Mouse (Mus musculus): ENCODE data around the gene Aebp1. TPM values are rescaled to one million over a fixed set of nuclear protein-coding genes. Genes with fewer than 3 reads are reported as not detected.

The Aebp1 gene
- polyA plus RNA-seq, 1 experiment from 2014 or later, result 27.1 TPM

- Histone ChIP-seq H3K27ac (replicated peaks) (no peak overlapping the region), H3K27me3 (peaks cover 29% of the 10 kb centered on the region), H3K9ac (no peak overlapping the region), H3K9me3 (no peaks in the 10 kb centered on the region), H3K36me3 (no peaks in the 10 kb centered on the region), H3K4me3 (no peak overlapping the region), H3K4me2 (no peak overlapping the region), H3K4me1 (replicated peaks) (peaks cover 15% of the 10 kb centered on the region)
- WGBS, result 72% methylated on average over 1 of the region's 1 CpGs
- ATAC-seq (ENCODE audit: low FRiP score, low read depth), result no peak
Measured at GRCm38 (mm10) chr11:5858723-5859122, 3.0 kb upstream of the Aebp1 start.

- Histone ChIP-seq H3K27me3 (peaks cover 29% of the 10 kb centered on the region), H3K36me3 (no peaks in the 10 kb centered on the region), H3K4me3 (no peak overlapping the region), H3K4me1 (replicated peaks) (peaks cover 15% of the 10 kb centered on the region), H3K9ac (no peak overlapping the region), H3K9me3 (no peaks in the 10 kb centered on the region), H3K27ac (replicated peaks) (no peak overlapping the region), H3K4me2 (no peak overlapping the region)
- WGBS, result 88% methylated on average over 13 of the region's 13 CpGs
- ATAC-seq (ENCODE audit: low FRiP score, low read depth), result no peak
Measured at GRCm38 (mm10) chr11:5859883-5860550, 1.7 kb upstream of the Aebp1 start.

- no peak overlapping the region for H3K9ac ChIP-seq
- WGBS, result 52% methylated on average over 6 of the region's 6 CpGs
- H3K27ac ChIP-seq (replicated peaks), result no peak overlapping the region
- H3K27me3 ChIP-seq, result peaks cover 29% of the 10 kb centered on the region
- H3K4me3 ChIP-seq, result no peak overlapping the region
- ATAC-seq (ENCODE audit: low FRiP score, low read depth), result no peak
- peaks cover 15% of the 10 kb centered on the region for H3K4me1 ChIP-seq (replicated peaks)
- no peaks in the 10 kb centered on the region for H3K36me3 ChIP-seq
- H3K4me2 ChIP-seq, result no peak overlapping the region
- no peaks in the 10 kb centered on the region for H3K9me3 ChIP-seq
Measured at GRCm38 (mm10) chr11:5860639-5861038, 1.1 kb upstream of the Aebp1 start.

- WGBS, result 19% methylated on average over 15 of the region's 15 CpGs
- ATAC-seq (ENCODE audit: low FRiP score, low read depth), result no peak
- no peak overlapping the region for H3K27ac ChIP-seq (replicated peaks)
- H3K4me3 ChIP-seq, result peak overlapping the region; percentile 36
- peaks cover 15% of the 10 kb centered on the region for H3K4me1 ChIP-seq (replicated peaks)
- H3K27me3 ChIP-seq, result peaks cover 29% of the 10 kb centered on the region
- H3K4me2 ChIP-seq, result peak overlapping the region; percentile 56
- H3K36me3 ChIP-seq, result no peaks in the 10 kb centered on the region
- no peak overlapping the region for H3K9ac ChIP-seq
- H3K9me3 ChIP-seq, result no peaks in the 10 kb centered on the region
Measured at GRCm38 (mm10) chr11:5862394-5863105, 803 bp downstream of the Aebp1 start.

GRCm38 (mm10) chr11:5867196-5867595, 5.4 kb downstream of the Aebp1 start:
- no peak overlapping the region for H3K9ac ChIP-seq
- no peak for ATAC-seq (ENCODE audit: low FRiP score, low read depth)
- peaks cover 1% of the 10 kb centered on the region; the same call in 1 of the 2 replicates for H3K4me1 ChIP-seq (replicated peaks)
- no peaks in the 10 kb centered on the region for H3K9me3 ChIP-seq
- no peak overlapping the region for H3K27ac ChIP-seq (replicated peaks)
- H3K27me3 ChIP-seq, result peaks cover 12% of the 10 kb centered on the region
- no peak overlapping the region for H3K4me2 ChIP-seq
- H3K4me3 ChIP-seq, result no peak overlapping the region
- 91% methylated on average over 2 of the region's 2 CpGs for WGBS
- H3K36me3 ChIP-seq, result peaks cover 3% of the 10 kb centered on the region; the same call in 1 of the 2 replicates

GRCm38 (mm10) chr11:5868324-5868723, 6.6 kb downstream of the Aebp1 start:
- 95% methylated on average over 12 of the region's 12 CpGs for WGBS
- no peak for ATAC-seq (ENCODE audit: low FRiP score, low read depth)

GRCm38 (mm10) chr11:5869331-5869730, 7.6 kb downstream of the Aebp1 start:
- 96% methylated on average over 16 of the region's 16 CpGs for WGBS
- Histone ChIP-seq H3K4me1 (replicated peaks) (no peaks in the 10 kb centered on the region), H3K4me3 (no peak overlapping the region), H3K4me2 (no peak overlapping the region), H3K27me3 (no peaks in the 10 kb centered on the region), H3K27ac (replicated peaks) (no peak overlapping the region), H3K36me3 (peaks cover 19% of the 10 kb centered on the region), H3K9me3 (no peaks in the 10 kb centered on the region), H3K9ac (no peak overlapping the region)
- no peak for ATAC-seq (ENCODE audit: low FRiP score, low read depth)

More at GRCm38 (mm10) chr11:5868324-5868723, 6.6 kb downstream of the Aebp1 start:
- Histone ChIP-seq H3K36me3 (peaks cover 12% of the 10 kb centered on the region; the same call in 1 of the 2 replicates), H3K4me1 (replicated peaks) (no peaks in the 10 kb centered on the region), H3K9ac (no peak overlapping the region), H3K4me3 (no peak overlapping the region), H3K27ac (replicated peaks) (no peak overlapping the region), H3K27me3 (peaks cover 1% of the 10 kb centered on the region; the same call in 1 of the 2 replicates), H3K4me2 (no peak overlapping the region), H3K9me3 (no peaks in the 10 kb centered on the region)

- H3K4me3 ChIP-seq, result no peak overlapping the region
- H3K27ac ChIP-seq (replicated peaks), result no peak overlapping the region
- no peaks in the 10 kb centered on the region for H3K9me3 ChIP-seq
- H3K27me3 ChIP-seq, result no peaks in the 10 kb centered on the region
- H3K4me2 ChIP-seq, result no peak overlapping the region
- 85% methylated on average over 16 of the region's 16 CpGs for WGBS
- no peaks in the 10 kb centered on the region for H3K4me1 ChIP-seq (replicated peaks)
- H3K36me3 ChIP-seq, result peaks cover 26% of the 10 kb centered on the region
- no peak for ATAC-seq (ENCODE audit: low FRiP score, low read depth)
- no peak overlapping the region for H3K9ac ChIP-seq
Measured at GRCm38 (mm10) chr11:5870069-5870468, 8.3 kb downstream of the Aebp1 start.

- H3K4me3 ChIP-seq, result no peak overlapping the region
- no peak overlapping the region for H3K9ac ChIP-seq
- 97% methylated on average over 11 of the region's 11 CpGs for WGBS
- H3K36me3 ChIP-seq, result peaks cover 26% of the 10 kb centered on the region
- no peaks in the 10 kb centered on the region for H3K9me3 ChIP-seq
- H3K27me3 ChIP-seq, result no peaks in the 10 kb centered on the region
- H3K4me2 ChIP-seq, result no peak overlapping the region
- ATAC-seq (ENCODE audit: low FRiP score, low read depth), result no peak
- H3K27ac ChIP-seq (replicated peaks), result no peak overlapping the region
- peaks cover 17% of the 10 kb centered on the region for H3K4me1 ChIP-seq (replicated peaks)
Measured at GRCm38 (mm10) chr11:5872707-5873106, 11.0 kb downstream of the Aebp1 start.

GRCm38 (mm10) chr11:5873192-5873591, 11.4 kb downstream of the Aebp1 start:
- Histone ChIP-seq H3K9ac (no peak overlapping the region), H3K4me3 (no peak overlapping the region), H3K27me3 (no peaks in the 10 kb centered on the region), H3K4me1 (replicated peaks) (peaks cover 17% of the 10 kb centered on the region), H3K27ac (replicated peaks) (no peak overlapping the region), H3K36me3 (peaks cover 26% of the 10 kb centered on the region), H3K4me2 (no peak overlapping the region), H3K9me3 (no peaks in the 10 kb centered on the region)
- ATAC-seq (ENCODE audit: low FRiP score, low read depth), result no peak
- WGBS, result 95% methylated on average over 9 of the region's 9 CpGs

- WGBS, result 5% methylated on average over 5 of the region's 5 CpGs
- peak overlapping the region; percentile 60 for H3K9ac ChIP-seq
- H3K27me3 ChIP-seq, result no peaks in the 10 kb centered on the region
- H3K4me2 ChIP-seq, result peak overlapping the region; percentile 62
- no peak for ATAC-seq (ENCODE audit: low FRiP score, low read depth)
- peaks cover 29% of the 10 kb centered on the region for H3K4me1 ChIP-seq (replicated peaks)
- peak overlapping the region; percentile 67 for H3K4me3 ChIP-seq
- no peaks in the 10 kb centered on the region for H3K9me3 ChIP-seq
- peaks cover 20% of the 10 kb centered on the region for H3K36me3 ChIP-seq
- no peak overlapping the region for H3K27ac ChIP-seq (replicated peaks)
Measured at GRCm38 (mm10) chr11:5877421-5877820, 15.7 kb downstream of the Aebp1 start.

GRCm38 (mm10) chr11:5877921-5878526, 16.3 kb downstream of the Aebp1 start, which contains the start of gene Pold2:
Gene Pold2, minus strand, starts transcription at chr11:5878292.
- under 1% methylated on average over 52 of the region's 52 CpGs for WGBS

More at GRCm38 (mm10) chr11:5877921-5878526, 16.3 kb downstream of the Aebp1 start, which contains the start of gene Pold2:
- no peaks in the 10 kb centered on the region for H3K27me3 ChIP-seq
- peaks cover 16% of the 10 kb centered on the region for H3K36me3 ChIP-seq
- H3K27ac ChIP-seq (replicated peaks), result peak within 1 kb of the TSS; percentile 84
- peak within 1 kb of the TSS; percentile 62 for H3K4me2 ChIP-seq
- ATAC-seq (ENCODE audit: low FRiP score, low read depth), result peak; percentile 99
- peak within 1 kb of the TSS; percentile 67 for H3K4me3 ChIP-seq
- no peaks in the 10 kb centered on the region for H3K9me3 ChIP-seq
- peak within 1 kb of the TSS; percentile 60 for H3K9ac ChIP-seq
- H3K4me1 ChIP-seq (replicated peaks), result peaks cover 29% of the 10 kb centered on the region

Data from hindbrain, embryonic 15.5 days (tissue).